Mouse (Mus musculus) E14TG2a.4 (cell line): ENCODE measurements at regions not wholly inside any gene's neighbourhood (a gene's known extent, or its start where the extent isn't known, plus 50 kb on each side); places are given as distances from the start of the nearest gene placed in this dataset.
"Not testable (repeated sequence)": the region's sequence is repeated elsewhere in the genome, so short reads cannot be mapped to it uniquely, and the experiment has no call there.

Experiments
- H3K27me3 ChIP-seq: 2 replicates; pipeline ENCODE4 v1.6.1; 2014; ENCODE audit warnings: low read length, control low read depth; ENCODE audit not compliant: insufficient read depth
- H3K36me3 ChIP-seq: 2 replicates; pipeline ENCODE4 v1.6.1; 2014; ENCODE audit warnings: low read length, control low read depth; ENCODE audit not compliant: insufficient read depth
- H3K4me1 ChIP-seq: replicated peaks from 2 replicates; pipeline ENCODE4 v1.6.1; 2014; ENCODE audit warnings: low read depth, low read length, control low read depth
- H3K4me3 ChIP-seq: replicated peaks from 2 replicates; pipeline ENCODE4 v1.5.1; 2014; ENCODE audit warnings: mild to moderate bottlenecking, low read length
- H3K9me3 ChIP-seq: 2 replicates; pipeline ENCODE4 v1.6.1; 2014; ENCODE audit warnings: low read length, control low read depth
- CTCF ChIP-seq: conservative IDR thresholded peaks from 2 replicates; pipeline ENCODE4 v1.5.1; 2014; ENCODE audit warnings: low read length
- NANOG ChIP-seq: IDR thresholded peaks from 2 replicates; pipeline ENCODE4 v1.6.1; 2014; ENCODE audit warnings: borderline replicate concordance, low read length, mixed read lengths
- POU5F1 ChIP-seq: IDR thresholded peaks from 2 replicates; pipeline ENCODE4 v1.6.1; 2014; ENCODE audit warnings: low read length, borderline replicate concordance

DNA sequence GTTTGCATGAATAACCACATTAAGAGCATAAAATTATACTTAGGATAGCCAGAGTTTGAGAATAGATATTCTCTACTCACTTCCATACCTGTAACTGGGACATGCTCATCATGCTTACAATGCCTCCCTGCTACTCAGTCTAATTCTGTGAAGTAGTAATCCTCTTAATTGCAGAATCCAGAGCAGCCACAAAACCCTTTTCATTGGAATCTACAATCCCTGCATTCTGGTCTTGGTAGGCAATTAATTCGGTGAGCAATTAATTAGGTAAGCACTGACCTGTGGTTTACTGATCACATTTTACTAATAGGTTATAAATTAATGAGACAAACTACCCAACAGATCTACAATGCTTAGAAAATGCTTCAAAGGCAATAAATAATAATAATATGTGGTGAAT is 316.5 kb upstream of the Sema3a start:
- TF ChIP-seq POU5F1 (no peak), NANOG (no peak), CTCF (no peak)
- Histone ChIP-seq H3K4me3 (no peak overlapping the region), H3K27me3 (no peaks in the 10 kb centered on the region), H3K9me3 (peaks cover 10% of the 10 kb centered on the region), H3K36me3 (no peaks in the 10 kb centered on the region), H3K4me1 (no peaks in the 10 kb centered on the region)

DNA sequence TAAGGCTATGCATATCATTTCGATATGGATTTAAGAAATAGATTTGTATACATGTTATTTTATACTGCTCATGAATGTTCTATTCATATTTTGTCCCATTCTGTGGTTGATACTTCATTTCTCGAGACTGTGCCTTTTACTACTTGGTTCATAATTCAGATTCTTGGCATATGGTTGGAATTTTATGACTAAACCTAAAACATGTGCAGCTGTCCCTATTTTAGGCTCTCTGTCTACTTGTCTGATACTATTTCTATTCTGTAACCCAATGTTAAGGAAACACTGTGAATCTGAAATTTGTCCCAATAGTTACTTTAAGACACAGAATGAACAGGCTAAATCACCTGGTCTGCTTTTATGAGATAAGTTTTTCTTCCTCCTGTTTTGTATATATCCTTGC is 315.3 kb upstream of the Sema3a start:
- TF ChIP-seq NANOG (no peak), POU5F1 (no peak), CTCF (no peak)
- Histone ChIP-seq H3K9me3 (peaks cover 3% of the 10 kb centered on the region), H3K4me1 (no peaks in the 10 kb centered on the region), H3K4me3 (no peak overlapping the region), H3K27me3 (no peaks in the 10 kb centered on the region), H3K36me3 (no peaks in the 10 kb centered on the region)

DNA sequence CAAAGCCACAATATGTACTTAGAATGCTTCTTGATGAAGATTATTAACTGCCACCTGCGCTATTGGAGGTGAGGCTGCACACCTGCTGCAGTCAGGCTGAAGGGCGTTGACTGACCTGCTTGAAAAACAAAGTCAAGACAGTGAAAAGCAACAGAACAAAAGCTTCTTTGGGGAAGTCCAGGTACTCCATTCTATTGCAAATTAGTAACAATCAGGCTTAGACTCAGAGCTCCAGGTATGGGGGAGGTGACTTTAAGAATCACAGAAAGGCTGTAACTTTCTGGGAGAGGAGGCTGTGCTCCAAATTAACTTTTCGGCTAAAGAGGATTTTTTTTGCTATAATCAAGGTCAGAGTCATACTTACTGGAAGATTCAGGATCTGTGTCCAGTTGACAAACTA is 278.0 kb upstream of the Sema3a start:
- TF ChIP-seq NANOG (peak; percentile 85), POU5F1 (0 out of 2 replicates have a peak, but pooled peaks have one; percentile 29)
- H3K27me3 ChIP-seq, H3K4me3 ChIP-seq, H3K4me1 ChIP-seq: not testable (repeated sequence)
- Histone ChIP-seq H3K9me3 (peaks cover 69% of the 10 kb centered on the region), H3K36me3 (peaks cover 25% of the 10 kb centered on the region)

DNA sequence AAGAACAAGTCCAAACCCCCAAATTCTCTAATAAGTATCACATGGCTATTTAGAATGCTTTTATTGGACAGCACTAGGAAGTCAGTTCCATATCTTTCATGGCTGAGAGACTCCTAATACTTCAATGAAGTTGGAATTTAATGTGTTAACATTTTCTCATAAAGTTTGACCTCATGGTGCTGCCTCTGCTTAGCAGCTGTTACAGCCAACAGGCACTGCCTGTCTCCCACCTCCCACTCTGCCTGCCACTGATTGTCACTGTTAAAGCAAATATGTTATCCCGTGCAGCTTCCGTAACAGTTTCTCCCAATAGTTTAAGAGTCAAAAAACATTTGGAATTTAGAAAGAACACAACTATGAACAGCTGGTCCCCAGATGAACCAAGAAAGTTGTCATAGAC is 268.3 kb upstream of the Sema3a start:
- H3K9me3 ChIP-seq = peaks cover 14% of the 10 kb centered on the region
- no peak for TF ChIP-seq CTCF
- no peak for TF ChIP-seq NANOG
- no peak for TF ChIP-seq POU5F1
- no peaks in the 10 kb centered on the region for H3K27me3 ChIP-seq
- H3K4me3 ChIP-seq = no peak overlapping the region
- H3K36me3 ChIP-seq = peaks cover 8% of the 10 kb centered on the region
- no peaks in the 10 kb centered on the region for H3K4me1 ChIP-seq

DNA sequence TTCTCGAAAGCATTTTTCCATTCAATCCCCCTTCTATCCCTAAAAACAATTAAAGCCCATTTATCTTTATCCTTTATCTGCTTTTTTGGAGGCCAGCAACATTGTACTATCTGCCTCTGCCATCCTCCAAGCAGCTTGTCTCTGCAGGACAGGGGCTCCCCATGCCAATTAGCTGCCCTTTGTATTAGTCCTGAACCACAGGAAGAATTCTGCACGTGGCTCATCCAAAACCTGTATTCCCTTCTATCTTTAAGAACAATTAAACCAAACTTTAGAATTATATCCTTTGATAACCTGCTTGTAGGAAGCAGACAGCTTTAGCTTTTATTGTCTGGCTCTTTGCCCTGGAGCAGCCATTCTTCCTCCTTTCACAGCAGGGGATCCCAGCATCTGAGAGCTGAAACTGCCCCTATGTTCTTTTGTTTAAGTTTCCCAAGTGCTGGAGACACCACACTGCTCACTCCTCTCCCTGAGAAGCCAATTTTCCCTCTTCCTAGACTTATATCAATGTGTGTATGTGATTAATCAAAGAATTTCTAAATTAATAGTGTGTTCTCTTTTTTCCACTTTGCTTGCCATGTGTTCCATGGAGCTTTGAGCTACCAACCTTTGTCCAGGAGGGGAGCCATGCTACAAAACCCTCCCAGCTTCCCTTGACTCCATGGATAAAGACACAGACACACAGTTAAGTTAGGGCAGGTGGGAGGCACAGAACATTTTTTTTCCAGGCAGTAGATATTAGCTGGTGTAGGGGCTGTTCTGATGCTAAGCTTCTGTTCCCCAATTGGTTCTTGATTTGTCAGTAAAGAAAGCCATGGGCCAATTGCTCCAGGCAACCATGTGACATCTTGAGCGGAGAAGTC is 256.6 kb upstream of the Sema3a start:
- Histone ChIP-seq H3K36me3 (peaks cover 3% of the 10 kb centered on the region; the same call in 1 of the 2 replicates), H3K9me3 (0 out of 2 replicates have a peak, but pooled peaks cover 4% of the 10 kb centered on the region), H3K4me1 (peaks cover 38% of the 10 kb centered on the region), H3K4me3 (no peak overlapping the region), H3K27me3 (no peaks in the 10 kb centered on the region)
- TF ChIP-seq POU5F1 (no peak), NANOG (no peak), CTCF (no peak)

DNA sequence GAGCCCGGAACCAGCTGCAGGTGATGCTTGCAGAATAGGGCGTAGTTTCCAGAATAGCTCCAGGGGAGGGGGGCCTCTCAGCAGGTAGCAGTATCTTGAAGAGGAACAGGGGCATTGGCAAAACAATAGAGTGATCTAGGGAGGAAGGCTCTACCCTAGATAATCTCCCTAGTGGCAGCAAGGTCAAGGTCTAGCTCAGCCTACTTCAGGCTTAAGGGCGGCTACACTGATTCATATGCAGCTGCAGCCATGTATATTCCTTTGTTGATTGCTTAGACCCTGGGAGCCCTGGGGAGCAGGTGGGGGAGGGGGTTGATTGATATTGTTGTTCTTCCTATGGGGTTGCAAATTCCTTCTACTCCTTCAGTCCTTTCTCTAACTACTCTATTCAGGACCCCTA is 252.3 kb upstream of the Sema3a start:
- Histone ChIP-seq H3K27me3 (no peaks in the 10 kb centered on the region), H3K4me1 (peaks cover 38% of the 10 kb centered on the region), H3K9me3 (peaks cover 35% of the 10 kb centered on the region), H3K4me3 (no peak overlapping the region), H3K36me3 (peaks cover 19% of the 10 kb centered on the region)
- TF ChIP-seq CTCF (no peak), POU5F1 (peak; percentile 86), NANOG (peak; percentile 98)

DNA sequence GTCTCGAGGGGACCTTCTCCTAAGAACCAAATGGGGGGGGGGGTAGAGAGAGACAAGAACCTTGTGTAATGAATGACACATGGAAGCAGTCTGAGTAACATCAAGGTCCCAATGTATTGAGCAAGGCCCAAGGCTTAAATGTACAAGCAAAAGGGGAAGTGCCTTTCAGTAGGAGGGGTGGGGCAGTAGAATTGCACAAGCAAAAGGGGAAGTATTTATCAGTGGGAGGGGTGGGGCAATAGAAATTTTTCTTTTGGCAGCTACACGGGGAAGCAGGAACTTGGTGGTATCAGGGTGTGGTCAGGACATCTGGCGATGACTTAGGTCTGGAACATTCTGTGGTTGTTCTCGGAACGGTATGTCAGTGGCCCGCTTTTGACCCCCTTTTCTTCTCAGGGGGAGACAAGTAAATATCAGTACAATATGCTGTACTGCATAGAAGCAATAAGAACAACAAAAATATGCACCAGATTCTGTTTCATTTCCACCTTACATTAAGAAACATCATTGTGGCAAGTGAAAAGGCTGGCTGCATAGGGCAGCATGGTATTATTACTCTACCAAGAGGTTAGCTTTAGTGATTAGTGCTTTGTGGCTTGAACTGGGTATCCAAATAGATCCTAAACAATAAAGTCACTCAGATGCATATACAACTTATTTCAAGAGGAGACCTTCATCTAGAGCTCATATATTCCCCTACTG is 247.5 kb upstream of the Sema3a start:
- H3K4me3 ChIP-seq = no peak overlapping the region
- no peak for TF ChIP-seq NANOG
- TF ChIP-seq CTCF = no peak
- TF ChIP-seq POU5F1 = no peak
- H3K36me3 ChIP-seq = peaks cover 16% of the 10 kb centered on the region
- no peaks in the 10 kb centered on the region for H3K27me3 ChIP-seq
- peaks cover 13% of the 10 kb centered on the region for H3K4me1 ChIP-seq
- peaks cover 37% of the 10 kb centered on the region for H3K9me3 ChIP-seq

DNA sequence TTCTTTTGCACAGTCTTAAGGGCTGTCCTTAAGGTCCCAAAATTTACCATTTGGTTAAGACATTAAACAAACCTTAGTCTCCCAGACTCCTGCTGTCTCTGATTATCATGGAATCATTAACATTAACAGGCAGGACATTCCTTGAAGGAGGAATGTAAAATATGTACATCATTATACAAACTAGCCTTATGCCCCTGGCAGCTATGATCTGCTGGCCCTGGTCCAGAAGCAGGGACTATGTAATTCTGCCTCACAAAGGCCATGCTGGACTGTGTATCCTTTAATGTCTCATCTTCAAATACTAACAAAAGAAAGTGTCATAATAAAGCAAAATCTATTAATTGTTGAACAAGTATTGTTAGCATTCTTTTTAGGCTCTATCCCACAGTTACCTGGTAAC is 232.9 kb upstream of the Sema3a start:
- no peaks in the 10 kb centered on the region for H3K4me1 ChIP-seq
- TF ChIP-seq POU5F1 (no peak), NANOG (no peak), CTCF (no peak)
- H3K4me3 ChIP-seq = no peak overlapping the region
- H3K27me3 ChIP-seq = no peaks in the 10 kb centered on the region
- H3K9me3 ChIP-seq = peaks cover 18% of the 10 kb centered on the region
- no peaks in the 10 kb centered on the region for H3K36me3 ChIP-seq
